Mouse (Mus musculus): ENCODE measurements around the gene Bola1. TPM values are rescaled to one million over a fixed set of nuclear protein-coding genes. Genes with fewer than 3 reads are reported as not detected.
A peak's percentile ranks its signal among the peaks of the same experiment; 100 is the strongest.
"Not testable (repeated sequence)": the region's sequence is repeated elsewhere in the genome, so short reads cannot be mapped to it uniquely, and the experiment has no call there.

The Bola1 gene
- polyA plus RNA-seq, 1 experiment = 48.1 TPM

DNA sequence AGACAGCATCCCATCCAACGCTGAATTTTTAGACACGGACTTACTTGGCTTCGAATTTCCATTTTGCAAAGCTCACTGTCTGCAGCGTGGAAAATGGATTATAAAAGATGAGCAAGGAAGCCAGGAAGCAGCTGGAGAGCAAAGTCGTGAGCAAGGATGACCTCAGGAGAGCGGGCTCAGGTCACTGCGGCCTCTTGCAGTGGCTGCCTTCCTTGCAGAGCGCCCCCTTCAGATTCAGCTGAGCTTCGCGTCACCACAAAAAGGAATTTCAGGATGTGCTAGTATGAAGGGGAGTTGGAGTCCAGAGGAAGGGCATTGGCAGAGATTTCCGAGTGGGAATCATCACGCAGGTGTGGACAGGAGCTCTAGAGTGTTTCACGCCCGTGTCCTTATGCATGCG, 10.3 kb downstream of the Bola1 start:
- DNase-seq (ENCODE audit: low read depth) = no peak

DNA sequence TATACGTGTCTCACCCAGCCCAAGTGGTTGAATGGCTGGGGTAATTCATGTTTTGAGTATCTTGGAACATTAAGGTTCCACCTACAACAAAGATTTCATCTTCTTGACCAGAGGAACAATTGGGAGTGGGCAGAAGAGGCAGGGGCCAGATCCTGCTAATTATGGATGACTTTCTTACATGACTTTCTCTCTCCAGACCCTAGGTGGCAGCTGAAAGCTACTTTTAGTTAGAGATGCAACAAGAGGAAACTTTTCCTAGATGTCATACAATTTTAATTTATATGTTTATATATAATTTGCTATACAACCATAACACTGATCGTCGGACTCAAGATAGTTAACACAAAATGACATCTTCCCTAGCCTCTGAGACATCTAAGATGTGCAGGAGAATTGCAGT, 11.7 kb downstream of the Bola1 start:
- TF ChIP-seq CTCF (IDR thresholded peaks at IDR 0.05; ENCODE audit: borderline replicate concordance, extremely low read depth, insufficient read depth, insufficient read length) (no peak), POLR2A (IDR thresholded peaks at IDR 0.05; ENCODE audit: borderline replicate concordance, extremely low read depth, insufficient read depth, insufficient read length, poor library complexity, severe bottlenecking) (no peak)

More for the DNA sequence above, 10.3 kb downstream of the Bola1 start:
- TF ChIP-seq CTCF (IDR thresholded peaks at IDR 0.05; ENCODE audit: borderline replicate concordance, extremely low read depth, insufficient read depth, insufficient read length) (peak; percentile 16; the same call in 1 of the 2 replicates), POLR2A (IDR thresholded peaks at IDR 0.05; ENCODE audit: borderline replicate concordance, extremely low read depth, insufficient read depth, insufficient read length, poor library complexity, severe bottlenecking) (no peak)

DNA sequence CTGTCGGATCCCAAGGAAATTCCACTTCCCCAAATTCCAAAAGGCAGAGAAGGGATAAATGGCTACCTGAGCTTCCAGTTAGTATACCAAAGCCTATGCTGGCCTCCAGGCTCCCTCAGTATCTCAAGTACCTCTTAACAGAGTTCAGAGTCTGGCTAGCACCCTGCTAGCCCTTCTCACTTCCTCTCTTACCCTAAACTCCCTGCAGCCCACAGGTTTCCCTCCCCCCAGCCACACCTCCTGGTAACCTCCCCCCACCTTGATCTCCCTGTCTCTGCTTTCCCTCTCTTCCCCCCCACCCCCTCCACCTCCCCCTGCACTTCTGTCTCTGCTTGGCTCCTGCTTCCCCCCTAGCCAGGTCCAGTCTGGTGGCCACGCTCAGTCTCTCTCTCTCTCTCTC, 19.8 kb downstream of the Bola1 start:
- DNase-seq (ENCODE audit: low read depth) = no peak
- no peak for TF ChIP-seq CTCF (IDR thresholded peaks at IDR 0.05; ENCODE audit: borderline replicate concordance, extremely low read depth, insufficient read depth, insufficient read length)
- TF ChIP-seq POLR2A (IDR thresholded peaks at IDR 0.05; ENCODE audit: borderline replicate concordance, extremely low read depth, insufficient read depth, insufficient read length, poor library complexity, severe bottlenecking) = no peak

More for the DNA sequence above, 11.7 kb downstream of the Bola1 start:
- DNase-seq (ENCODE audit: low read depth) = no peak

DNA sequence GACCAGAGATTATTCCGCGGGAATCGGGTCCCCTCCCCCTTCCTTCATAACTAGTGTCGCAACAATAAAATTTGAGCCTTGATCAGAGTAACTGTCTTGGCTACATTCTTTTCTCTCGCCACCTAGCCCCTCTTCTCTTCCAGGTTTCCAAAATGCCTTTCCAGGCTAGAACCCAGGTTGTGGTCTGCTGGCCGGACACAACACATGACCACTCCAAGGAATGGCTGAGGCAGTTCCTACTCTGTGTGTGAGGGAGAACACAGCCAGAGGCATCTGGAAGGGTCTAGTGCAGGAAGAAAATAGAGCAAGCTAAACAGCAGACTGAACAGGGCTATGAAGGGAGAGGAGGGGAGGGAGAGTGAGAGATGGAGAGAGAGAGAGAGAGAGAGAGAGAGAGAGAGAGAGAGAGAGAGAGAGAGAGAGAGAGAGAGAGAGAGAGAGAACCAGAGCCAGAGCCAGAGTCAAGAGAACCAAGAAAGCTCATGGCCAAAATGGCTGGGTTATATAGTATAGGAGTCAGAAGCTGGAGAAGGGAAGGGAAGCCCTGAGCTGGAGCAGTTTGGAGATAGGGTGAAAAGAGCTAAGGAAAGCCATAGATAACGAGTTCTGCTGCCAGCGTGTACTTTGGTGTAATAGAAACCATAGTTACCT, 20.8 kb downstream of the Bola1 start:
- not testable (repeated sequence) for DNase-seq (ENCODE audit: low read depth)

DNA sequence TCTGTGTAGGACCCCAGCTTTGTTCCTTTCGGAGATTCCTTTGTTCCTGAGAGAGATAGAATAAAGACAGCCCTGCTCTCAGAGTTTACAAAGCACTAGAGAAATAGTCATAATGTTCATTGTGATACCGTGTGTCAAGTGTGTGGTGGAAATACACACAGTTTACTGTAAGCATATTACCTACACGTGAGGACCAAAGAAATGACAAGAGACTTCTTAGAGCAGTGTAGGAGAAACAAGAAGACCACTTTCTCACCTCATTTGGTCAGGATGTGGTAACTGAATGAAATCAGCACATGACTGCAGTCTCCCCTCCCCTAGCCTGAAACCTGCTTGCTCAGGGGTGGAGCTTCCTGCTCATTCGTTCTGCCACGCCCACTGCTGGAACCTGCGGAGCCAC, 21.3 kb downstream of the Bola1 start:
- TF ChIP-seq POLR2A (IDR thresholded peaks at IDR 0.05; ENCODE audit: borderline replicate concordance, extremely low read depth, insufficient read depth, insufficient read length, poor library complexity, severe bottlenecking) (no peak), CTCF (IDR thresholded peaks at IDR 0.05; ENCODE audit: borderline replicate concordance, extremely low read depth, insufficient read depth, insufficient read length) (no peak)
- peak; percentile 68 for DNase-seq (ENCODE audit: low read depth)

DNA sequence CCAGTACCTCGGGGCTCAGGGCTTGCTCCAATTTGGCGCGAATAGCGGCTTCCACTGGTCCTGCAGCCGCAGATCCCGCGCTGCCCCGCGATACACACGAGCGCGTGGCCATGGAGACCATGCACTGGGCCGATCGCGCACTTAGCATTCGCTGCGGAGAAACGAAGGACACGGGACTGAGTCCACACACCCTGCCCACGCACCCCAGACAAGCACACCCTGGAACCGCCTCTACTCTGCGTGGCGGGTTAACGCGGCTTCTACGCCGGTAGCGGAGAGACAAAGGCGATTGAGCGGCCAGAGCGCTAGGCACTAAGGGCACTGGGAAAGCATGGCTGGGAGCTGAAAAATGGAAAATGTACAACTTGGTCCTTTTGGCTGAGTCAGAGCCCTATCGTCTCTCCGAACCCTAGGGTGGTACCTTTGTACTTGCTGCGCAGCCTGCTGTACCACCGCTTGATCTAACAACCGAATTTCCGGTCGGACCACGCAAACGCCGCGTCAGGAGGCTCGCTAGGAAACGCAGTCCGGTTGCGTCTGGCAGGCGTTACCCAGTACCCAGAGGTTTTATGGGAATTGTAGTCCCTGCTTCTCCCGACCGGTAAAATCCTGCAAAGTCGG, 22.3 kb downstream of the Bola1 start:
- DNase-seq (ENCODE audit: low read depth) = peak; percentile 98
- TF ChIP-seq POLR2A (IDR thresholded peaks at IDR 0.05; ENCODE audit: borderline replicate concordance, extremely low read depth, insufficient read depth, insufficient read length, poor library complexity, severe bottlenecking) (peak; percentile 72; the same call in 1 of the 2 replicates), CTCF (IDR thresholded peaks at IDR 0.05; ENCODE audit: borderline replicate concordance, extremely low read depth, insufficient read depth, insufficient read length) (no peak)

DNA sequence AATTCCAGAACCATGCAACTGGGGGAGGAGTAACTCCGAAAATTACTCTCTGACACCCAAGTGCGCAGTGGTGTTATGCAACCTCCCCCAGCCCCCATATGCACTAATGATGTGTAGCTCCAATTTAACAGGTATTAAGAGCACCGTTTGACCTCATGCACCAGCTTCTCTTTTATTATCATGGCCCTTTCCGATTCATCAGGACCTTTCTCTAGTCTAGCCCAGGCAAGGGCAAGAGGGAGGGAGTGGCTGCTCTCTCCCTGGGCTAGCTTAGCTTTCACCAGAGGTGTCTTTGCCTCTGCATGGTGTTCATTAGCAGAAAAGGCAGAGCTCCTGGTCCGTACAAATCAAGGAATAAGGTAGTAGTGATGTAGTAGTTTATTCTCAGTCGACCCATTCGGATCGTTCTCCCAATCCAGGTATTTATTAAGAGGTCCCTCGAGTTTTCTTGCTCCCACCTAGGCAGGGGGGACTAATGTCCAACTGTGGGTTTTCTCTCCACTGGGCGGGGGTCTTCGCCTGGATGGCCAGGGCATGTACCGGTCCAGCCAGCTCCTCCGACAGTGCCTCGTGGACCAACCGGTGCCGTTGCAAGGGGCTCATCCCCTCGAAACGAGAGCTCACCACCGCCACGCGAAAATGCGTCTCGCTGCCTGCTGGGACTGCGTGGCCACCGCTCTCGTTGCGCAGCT, 22.9 kb downstream of the Bola1 start:
- DNase-seq (ENCODE audit: low read depth) = no peak
- TF ChIP-seq CTCF (IDR thresholded peaks at IDR 0.05; ENCODE audit: borderline replicate concordance, extremely low read depth, insufficient read depth, insufficient read length) = no peak
- no peak for TF ChIP-seq POLR2A (IDR thresholded peaks at IDR 0.05; ENCODE audit: borderline replicate concordance, extremely low read depth, insufficient read depth, insufficient read length, poor library complexity, severe bottlenecking)

DNA sequence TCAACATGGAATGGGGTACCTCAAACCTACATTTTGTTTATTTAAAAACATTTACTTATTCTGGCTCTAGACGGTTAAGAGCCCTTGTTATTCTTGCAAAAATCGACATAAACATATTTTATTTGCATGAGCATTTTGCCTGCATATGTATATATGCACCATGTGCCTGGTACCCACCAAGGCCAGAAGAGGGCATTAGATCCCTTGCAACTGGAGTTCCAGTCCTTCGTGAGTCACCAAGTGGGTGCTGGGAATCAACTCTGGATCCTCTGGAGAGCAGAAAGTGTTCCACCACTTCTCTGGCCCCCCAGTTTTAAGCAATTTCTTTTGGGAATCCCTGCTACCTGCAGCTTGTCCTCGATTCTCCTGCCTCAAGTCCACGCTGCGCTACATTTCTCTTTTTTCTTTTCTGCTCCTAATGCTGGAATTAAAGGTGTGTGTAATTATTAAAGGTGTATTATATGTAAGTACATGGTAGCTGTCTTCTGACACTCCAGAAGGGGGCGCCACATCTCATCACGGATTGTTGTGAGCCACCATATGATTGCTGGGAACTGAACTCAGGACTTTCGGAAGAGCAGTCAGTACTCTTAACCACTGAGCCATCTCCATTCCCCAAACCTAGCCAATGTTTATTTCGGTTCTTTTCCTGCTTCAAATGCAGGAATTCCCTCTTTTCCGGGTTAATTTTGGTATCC, 23.7 kb downstream of the Bola1 start:
- TF ChIP-seq CTCF (IDR thresholded peaks at IDR 0.05; ENCODE audit: borderline replicate concordance, extremely low read depth, insufficient read depth, insufficient read length) (0 out of 2 replicates have a peak, but pooled peaks have one; percentile 11), POLR2A (IDR thresholded peaks at IDR 0.05; ENCODE audit: borderline replicate concordance, extremely low read depth, insufficient read depth, insufficient read length, poor library complexity, severe bottlenecking) (no peak)
- DNase-seq (ENCODE audit: low read depth) = no peak

DNA sequence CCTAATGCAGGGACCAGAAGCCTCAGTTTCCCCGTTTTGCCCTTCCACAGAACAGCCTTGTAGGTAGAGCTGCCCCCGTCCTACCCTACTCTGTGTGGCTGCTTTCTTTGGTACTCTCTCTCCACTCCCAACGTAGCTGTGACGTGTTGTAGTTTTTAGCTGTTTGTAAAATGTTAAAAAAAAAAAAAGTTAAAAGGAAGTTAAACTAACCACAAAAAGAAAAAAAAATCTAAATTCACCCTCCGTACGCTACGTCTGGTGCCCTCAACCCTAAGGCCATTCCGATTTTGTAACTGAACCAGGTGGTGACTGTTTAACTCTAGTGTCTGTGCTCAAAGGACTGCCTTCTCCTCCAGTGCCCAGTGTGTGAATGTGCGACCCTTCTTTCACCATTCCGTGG, 24.5 kb downstream of the Bola1 start:
- DNase-seq (ENCODE audit: low read depth) = no peak
- TF ChIP-seq CTCF (IDR thresholded peaks at IDR 0.05; ENCODE audit: borderline replicate concordance, extremely low read depth, insufficient read depth, insufficient read length) (no peak), POLR2A (IDR thresholded peaks at IDR 0.05; ENCODE audit: borderline replicate concordance, extremely low read depth, insufficient read depth, insufficient read length, poor library complexity, severe bottlenecking) (no peak)

DNA sequence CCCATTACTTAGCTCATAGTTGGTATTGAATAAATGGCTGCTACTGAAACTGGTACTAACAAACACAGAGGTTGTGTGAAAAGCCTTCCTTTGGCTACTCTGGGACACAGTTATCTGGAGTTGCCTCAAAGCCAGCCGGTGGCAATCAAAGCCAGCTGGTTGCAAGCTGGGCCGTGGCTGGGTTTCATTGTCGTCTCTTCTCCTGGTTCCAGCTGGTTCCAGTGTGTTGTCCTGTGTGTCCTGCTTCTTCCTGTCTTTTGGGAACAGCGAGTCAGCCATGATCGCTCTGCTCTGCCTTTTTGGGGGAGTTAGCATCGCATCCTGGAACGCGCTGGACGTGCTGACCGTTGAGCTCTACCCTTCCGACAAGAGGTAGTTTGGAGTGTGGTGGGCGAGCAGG, 26.5 kb downstream of the Bola1 start:
- no peak for DNase-seq (ENCODE audit: low read depth)
- no peak for TF ChIP-seq POLR2A (IDR thresholded peaks at IDR 0.05; ENCODE audit: borderline replicate concordance, extremely low read depth, insufficient read depth, insufficient read length, poor library complexity, severe bottlenecking)
- TF ChIP-seq CTCF (IDR thresholded peaks at IDR 0.05; ENCODE audit: borderline replicate concordance, extremely low read depth, insufficient read depth, insufficient read length) = no peak

DNA sequence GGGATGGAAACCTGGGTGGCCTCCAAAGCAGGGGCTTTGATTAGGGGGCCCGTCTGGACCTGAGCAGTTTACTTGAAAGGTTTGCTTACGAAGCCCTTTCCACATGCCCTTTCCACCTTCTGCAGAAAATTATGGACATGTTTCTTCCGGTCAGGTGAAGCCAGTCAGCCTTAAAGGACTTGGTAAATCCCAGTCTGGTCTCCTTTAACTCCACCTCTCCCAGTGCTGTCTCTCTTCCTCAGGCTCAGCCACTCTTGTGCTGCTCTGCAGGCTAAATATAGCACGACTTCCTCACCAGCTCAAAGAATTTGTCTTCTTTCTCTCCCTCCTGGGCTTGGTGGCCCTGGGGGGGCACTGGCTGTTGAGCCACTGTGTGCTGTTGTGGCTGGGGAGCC, 37.1 kb downstream of the Bola1 start:
- no peak for TF ChIP-seq POLR2A (IDR thresholded peaks at IDR 0.05; ENCODE audit: borderline replicate concordance, extremely low read depth, insufficient read depth, insufficient read length, poor library complexity, severe bottlenecking)
- no peak for TF ChIP-seq CTCF (IDR thresholded peaks at IDR 0.05; ENCODE audit: borderline replicate concordance, extremely low read depth, insufficient read depth, insufficient read length)
- no peak for DNase-seq (ENCODE audit: low read depth)

All from brain, embryonic 14.5 days (tissue).